Mouse (Mus musculus) liver, adult 2 months (tissue): ENCODE measurements around the gene Arhgap30. TPM values are rescaled to one million over a fixed set of nuclear protein-coding genes. Genes with fewer than 3 reads are reported as not detected.

Experiments used
- DNase-seq: peaks from one replicate; pipeline ENCODE4 v3.0.0-alpha.2; 2011; ENCODE audit warnings: low read depth, low spot score; ENCODE audit errors: extremely low read depth
- H3K27ac ChIP-seq: fragments of 200-500 bp; replicated peaks from 2 replicates; pipeline ENCODE4 v1.5.1; 2012; ENCODE audit warnings: low read depth, mild to moderate bottlenecking, control low read depth, inconsistent platforms, low read length; ENCODE audit not compliant: insufficient read depth
- H3K27me3 ChIP-seq: fragments of 200-500 bp; 2 replicates; pipeline ENCODE4 v1.6.1; 2012; ENCODE audit warnings: mild to moderate bottlenecking, moderate library complexity, low read length, inconsistent platforms; ENCODE audit not compliant: control insufficient read depth, insufficient read depth
- H3K36me3 ChIP-seq: fragments of 200-500 bp; 2 replicates; pipeline ENCODE4 v1.6.1; 2012; ENCODE audit warnings: low read length, inconsistent platforms; ENCODE audit not compliant: control insufficient read depth, insufficient read depth
- H3K4me1 ChIP-seq: fragments of 200-500 bp; 2 replicates; pipeline ENCODE4 v1.6.1; 2011; ENCODE audit warnings: low read length; ENCODE audit not compliant: control insufficient read depth, insufficient read depth
- H3K4me3 ChIP-seq: fragments of 200-500 bp; 2 replicates; pipeline ENCODE4 v1.5.1; 2011; ENCODE audit warnings: low read depth, mild to moderate bottlenecking, control low read depth, low read length, moderate library complexity; ENCODE audit not compliant: insufficient read depth
- H3K79me2 ChIP-seq: fragments of 200-500 bp; 2 replicates; pipeline ENCODE4 v1.6.1; 2012; ENCODE audit warnings: inconsistent platforms, mild to moderate bottlenecking, low read length, moderate library complexity; ENCODE audit not compliant: control insufficient read depth, insufficient read depth
- H3K9ac ChIP-seq: fragments of 200-500 bp; 2 replicates; pipeline ENCODE4 v1.6.1; 2012; ENCODE audit warnings: low read depth, mild to moderate bottlenecking, control low read depth, inconsistent platforms, low read length
- CTCF ChIP-seq: fragments of 200-500 bp; IDR thresholded peaks from 2 replicates; pipeline ENCODE4 v1.5.1; 2011; ENCODE audit warnings: low read depth, low read length, control low read depth
- POLR2A ChIP-seq: fragments of 200-500 bp; IDR thresholded peaks from 2 replicates; pipeline ENCODE4 v1.6.1; 2011; ENCODE audit warnings: low read length, control low read depth; ENCODE audit not compliant: insufficient read depth; ENCODE audit errors: extremely low read depth
- WGBS: fragments of 180-500 bp; shearing (Covaris S2); methylation state at CpG from one replicate; pipeline ENCODE4 v1.1.7; 2018; 5-methylcytosine and 5-hydroxymethylcytosine counted together
- polyA plus RNA-seq: library from polyadenylated mRNA; depleted of rRNA; stranded (reverse); fragments of >200 nt; gene quantifications from 2 replicates; pipeline ENCODE4 v1.2.3, GENCODE M21; 2012
- total RNA-seq: library from RNA; depleted of rRNA; stranded (reverse); fragments of >200 nt; gene quantifications from 2 replicates; pipeline ENCODE4 v1.2.3, GENCODE M21; 2014

Gene Arhgap30
- total and polyA plus RNA-seq, 2 experiments = 2.0 to 2.4 TPM

DNA sequence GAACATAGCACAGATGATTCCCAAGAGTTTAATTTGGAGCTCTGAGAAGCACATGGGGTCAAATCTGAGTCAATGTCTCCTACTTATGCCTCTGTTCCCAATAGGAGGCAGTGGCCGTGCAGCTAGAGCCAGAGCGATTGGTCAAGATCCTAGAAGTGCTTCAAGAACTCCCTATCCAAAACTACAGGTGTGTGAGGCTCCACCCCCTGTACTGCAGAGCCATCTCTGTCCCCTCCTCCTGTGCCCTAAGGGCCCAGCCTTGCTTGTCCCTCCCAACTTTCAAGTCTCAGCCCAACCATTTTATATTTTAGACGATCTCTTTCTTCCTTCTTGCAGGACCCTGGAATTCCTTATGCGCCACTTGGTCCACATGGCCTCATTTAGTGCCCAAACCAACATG lies 13.1 kb downstream of the Arhgap30 start:
- TF ChIP-seq POLR2A (no peak), CTCF (no peak)
- H3K27ac ChIP-seq = no peak overlapping the region
- no peak for DNase-seq
- no peaks in the 10 kb centered on the region for H3K27me3 ChIP-seq
- H3K79me2 ChIP-seq = no peaks in the 10 kb centered on the region
- no peaks in the 10 kb centered on the region for H3K4me1 ChIP-seq
- H3K36me3 ChIP-seq = no peaks in the 10 kb centered on the region
- no peak overlapping the region for H3K9ac ChIP-seq
- H3K4me3 ChIP-seq = no peak overlapping the region
- 81% methylated on average over 4 of the region's 4 CpGs for WGBS

DNA sequence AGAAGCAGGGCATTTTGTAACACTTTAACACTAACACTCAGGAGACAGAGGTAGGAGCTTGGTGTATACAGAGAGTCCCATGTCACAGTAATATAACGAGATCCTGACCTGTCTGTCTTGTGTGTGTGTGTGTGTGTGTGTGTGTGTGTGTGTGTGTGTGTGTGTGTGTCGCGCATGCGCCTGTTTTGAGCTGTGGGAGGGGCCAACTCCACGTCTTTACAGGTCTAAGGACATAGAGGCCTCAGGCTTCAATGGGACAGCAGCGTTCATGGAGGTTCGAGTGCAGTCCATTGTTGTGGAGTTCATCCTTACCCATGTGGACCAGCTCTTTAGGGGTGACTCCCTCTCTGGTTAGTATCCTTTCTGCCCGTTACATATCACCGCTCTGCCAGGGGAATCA lies 14.2 kb downstream of the Arhgap30 start:
- 87% methylated on average over 9 of the region's 9 CpGs for WGBS
- Histone ChIP-seq H3K27me3 (no peaks in the 10 kb centered on the region), H3K36me3 (no peaks in the 10 kb centered on the region), H3K27ac (no peak overlapping the region), H3K9ac (no peak overlapping the region), H3K79me2 (no peaks in the 10 kb centered on the region), H3K4me1 (no peaks in the 10 kb centered on the region), H3K4me3 (no peak overlapping the region)
- no peak for DNase-seq
- TF ChIP-seq POLR2A = no peak
- TF ChIP-seq CTCF = no peak

DNA sequence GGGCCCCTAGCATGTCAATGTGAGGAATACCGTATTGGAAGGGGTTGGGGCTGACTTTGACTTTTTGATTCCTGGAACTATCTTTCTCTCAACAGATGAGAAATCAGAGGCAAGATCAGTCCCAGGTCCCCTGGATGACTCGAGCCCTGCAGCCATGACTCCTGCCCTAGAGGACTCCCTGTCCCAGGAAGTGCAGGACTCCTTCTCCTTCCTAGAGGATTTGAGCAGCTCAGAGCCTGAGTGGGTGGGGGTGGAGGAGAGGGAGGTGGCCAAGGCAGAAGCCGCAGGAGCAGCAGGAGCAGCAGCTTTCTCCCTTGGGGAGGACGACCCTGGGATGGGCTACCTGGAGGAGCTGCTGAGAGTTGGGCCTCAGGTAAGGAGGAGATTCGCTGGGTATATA lies 18.5 kb downstream of the Arhgap30 start:
- Histone ChIP-seq H3K9ac (no peak overlapping the region), H3K27ac (no peak overlapping the region), H3K4me1 (no peaks in the 10 kb centered on the region), H3K4me3 (no peak overlapping the region), H3K36me3 (no peaks in the 10 kb centered on the region), H3K27me3 (no peaks in the 10 kb centered on the region), H3K79me2 (peaks cover 5% of the 10 kb centered on the region; the same call in 1 of the 2 replicates)
- WGBS = 83% methylated on average over 5 of the region's 5 CpGs
- TF ChIP-seq POLR2A (no peak), CTCF (no peak)
- no peak for DNase-seq

DNA sequence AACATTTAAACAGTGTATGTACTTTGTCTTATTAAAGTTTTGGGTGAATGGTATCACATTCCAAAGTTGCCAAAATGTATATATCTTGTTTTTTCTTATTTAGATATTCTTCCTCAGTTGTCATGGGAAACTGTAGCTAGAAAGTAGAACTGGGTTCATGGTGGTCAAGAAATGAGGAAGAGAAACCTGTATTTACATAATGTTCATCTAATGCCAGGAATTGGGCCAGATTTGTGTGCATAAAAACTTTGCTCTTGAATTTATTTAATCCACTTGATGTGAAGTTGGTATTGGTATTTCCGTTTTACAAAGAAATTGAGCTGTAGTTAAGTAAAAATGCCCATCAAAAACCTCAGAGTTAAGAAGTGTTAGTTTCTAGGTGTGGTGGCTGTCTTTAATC lies 21.5 kb downstream of the Arhgap30 start:
- WGBS = 83% methylated on average over 1 of the region's 1 CpGs
- peaks cover 12% of the 10 kb centered on the region for H3K4me1 ChIP-seq
- peak; percentile 31 for DNase-seq
- H3K9ac ChIP-seq = no peak overlapping the region
- H3K36me3 ChIP-seq = peaks cover under 1% of the 10 kb centered on the region
- peaks cover 27% of the 10 kb centered on the region for H3K79me2 ChIP-seq
- no peaks in the 10 kb centered on the region for H3K27me3 ChIP-seq
- TF ChIP-seq POLR2A = no peak
- TF ChIP-seq CTCF = no peak
- H3K4me3 ChIP-seq = no peak overlapping the region
- H3K27ac ChIP-seq = no peak overlapping the region

DNA sequence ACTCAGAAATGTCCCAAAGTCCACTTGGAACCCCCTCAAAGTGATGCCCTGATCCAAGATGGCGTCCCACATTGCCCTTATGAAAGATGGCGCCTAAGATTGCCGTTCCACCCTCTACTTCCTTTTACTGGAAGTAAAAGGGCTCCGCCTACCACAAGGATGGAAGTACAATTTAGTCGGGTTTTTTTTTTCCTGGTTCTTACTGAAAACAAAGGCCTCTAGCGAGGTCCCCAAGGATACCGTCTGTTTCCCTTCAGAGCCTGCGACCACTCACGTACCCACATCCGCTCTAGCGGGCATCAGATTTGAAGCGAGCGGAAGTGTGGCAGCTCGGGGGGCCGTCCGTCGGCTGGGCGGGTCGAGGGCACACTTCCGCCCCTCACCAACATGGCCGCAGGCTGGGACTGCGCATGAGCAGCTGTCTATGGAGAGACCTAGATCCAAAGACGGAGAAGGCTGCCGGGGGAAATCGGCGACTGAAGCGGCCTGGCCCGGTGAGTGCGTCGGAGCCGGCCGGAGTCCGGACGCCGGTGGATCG lies 22.3 kb downstream of the Arhgap30 start, which contains the start of gene Usf1:
Gene Usf1 (plus strand): TSS at position 367 of the 538 bp plus-strand sequence.
- Histone ChIP-seq H3K27me3 (no peaks in the 10 kb centered on the region), H3K4me3 (peak within 1 kb of the TSS; percentile 86), H3K79me2 (peaks cover 29% of the 10 kb centered on the region), H3K9ac (peak within 1 kb of the TSS; percentile 88), H3K36me3 (peaks cover 3% of the 10 kb centered on the region), H3K4me1 (peaks cover 12% of the 10 kb centered on the region), H3K27ac (peak within 1 kb of the TSS; percentile 89)
- under 1% methylated on average over 36 of the region's 36 CpGs for WGBS
- peak; percentile 86 for DNase-seq
- TF ChIP-seq POLR2A (peak; percentile 64), CTCF (no peak)

DNA sequence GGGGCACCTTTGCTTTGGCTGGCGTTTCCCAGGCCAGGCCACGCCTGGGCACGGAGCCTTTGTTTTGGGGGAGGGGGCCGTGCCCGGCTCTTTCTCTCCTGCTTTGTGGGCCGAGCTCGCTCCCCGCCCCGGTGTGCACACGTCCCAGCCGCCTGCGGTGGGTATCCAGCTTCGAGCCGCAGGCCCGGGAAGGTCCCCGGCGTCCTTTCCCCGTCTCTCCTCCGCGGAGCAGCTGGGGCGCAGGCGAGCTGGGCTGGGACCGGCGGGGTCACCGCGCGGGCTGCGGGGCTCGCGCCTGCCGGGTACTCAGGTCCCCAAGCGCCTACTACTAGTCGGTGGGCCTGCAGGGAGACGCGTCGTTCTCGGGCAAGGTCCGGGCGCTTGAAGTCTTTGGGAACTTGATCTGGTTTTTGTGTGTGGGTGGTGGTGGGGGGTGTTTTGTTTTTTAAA lies 22.8 kb downstream of the Arhgap30 start:
- Histone ChIP-seq H3K9ac (peak overlapping the region; percentile 88), H3K4me3 (peak overlapping the region; percentile 86), H3K4me1 (peaks cover 12% of the 10 kb centered on the region), H3K27me3 (no peaks in the 10 kb centered on the region), H3K36me3 (peaks cover 7% of the 10 kb centered on the region), H3K27ac (peak overlapping the region; percentile 89), H3K79me2 (peaks cover 29% of the 10 kb centered on the region)
- 0% methylated on average over 39 of the region's 39 CpGs for WGBS
- no peak for TF ChIP-seq POLR2A
- no peak for TF ChIP-seq CTCF
- no peak for DNase-seq
